Mouse (Mus musculus): ENCODE results near the gene Rspo3.

Gene Rspo3

GRCm38 (mm10) chr10:29432935-29433453, 102.7 kb downstream of the Rspo3 start:
- no peak for DNase-seq (ENCODE audit: low spot score)

DNA sequence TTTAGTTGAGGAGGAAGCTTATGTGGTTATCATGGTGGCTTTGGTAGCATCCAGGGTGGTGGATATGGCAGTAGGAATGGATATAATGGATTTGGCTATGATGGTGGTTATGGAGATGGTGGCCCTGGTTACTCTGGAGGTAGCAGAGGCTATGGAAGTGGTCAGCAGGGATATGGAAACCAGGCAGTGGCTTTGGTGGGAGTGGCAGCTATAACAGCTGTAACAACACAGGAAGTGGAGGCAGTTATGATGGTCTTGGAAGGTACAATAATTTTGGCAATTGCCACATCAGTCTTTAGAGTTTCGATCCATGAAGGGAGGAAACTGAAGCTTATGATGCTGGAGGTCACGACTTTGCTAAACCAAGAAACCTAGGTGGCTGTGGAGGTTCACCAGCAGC, 109.0 kb downstream of the Rspo3 start:
- DNase-seq (ENCODE audit: low spot score) = no peak

DNA sequence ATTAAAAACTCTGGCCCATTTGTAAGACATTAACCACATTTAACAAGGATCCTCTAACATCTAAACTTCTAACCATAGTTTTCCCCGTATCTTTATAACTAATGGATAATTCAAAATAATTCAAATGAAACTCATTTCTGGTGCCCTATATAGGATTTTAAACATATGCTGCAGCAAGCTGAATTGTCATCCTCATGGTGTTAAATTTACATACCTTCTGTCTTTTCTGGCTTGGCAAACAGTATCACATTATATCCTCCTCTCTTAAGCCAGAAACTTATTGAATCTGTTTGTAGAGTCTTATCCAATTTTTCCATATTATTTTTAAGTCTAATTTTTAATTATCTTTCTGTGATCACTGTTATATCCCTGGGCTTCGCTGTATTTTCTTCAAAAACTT, 111.1 kb downstream of the Rspo3 start:
- no peak for DNase-seq (ENCODE audit: low spot score)

GRCm38 (mm10) chr10:29414361-29414760, 121.3 kb downstream of the Rspo3 start:
- no peak for DNase-seq (ENCODE audit: low spot score)

- DNase-seq (ENCODE audit: low spot score) = no peak
These were observed 132.9 kb downstream of the Rspo3 start for GRCm38 (mm10) chr10:29402656-29403268.
